Mouse (Mus musculus): ENCODE data around the gene Cacnb4.

Cacnb4 gene

GRCm38 (mm10) chr2:52521012-52521411 is 155.6 kb downstream of the Cacnb4 start:
- in situ Hi-C loops (cut with MboI, MseI), result no loop called here

- in situ Hi-C loops (cut with MboI, MseI), result no loop called here
Measured at GRCm38 (mm10) chr2:52518740-52519139, 157.9 kb downstream of the Cacnb4 start.

- in situ Hi-C loops (cut with MboI, MseI), result no loop called here
Measured at GRCm38 (mm10) chr2:52516534-52516933, 160.1 kb downstream of the Cacnb4 start.

- in situ Hi-C loops (cut with MboI, MseI), result no loop called here
Measured at GRCm38 (mm10) chr2:52512865-52513388, 163.7 kb downstream of the Cacnb4 start.

GRCm38 (mm10) chr2:52512206-52512605 is 164.4 kb downstream of the Cacnb4 start:
- in situ Hi-C loops (cut with MboI, MseI), result no loop called here

GRCm38 (mm10) chr2:52511799-52512198 is 164.8 kb downstream of the Cacnb4 start:
- in situ Hi-C loops (cut with MboI, MseI), result no loop called here

GRCm38 (mm10) chr2:52509779-52510500 is 166.7 kb downstream of the Cacnb4 start:
- in situ Hi-C loops (cut with MboI, MseI), result no loop called here

- in situ Hi-C loops (cut with MboI, MseI), result no loop called here
Measured at GRCm38 (mm10) chr2:52505164-52505563, 171.5 kb downstream of the Cacnb4 start.

- in situ Hi-C loops (cut with MboI, MseI), result no loop called here
Measured at GRCm38 (mm10) chr2:52504762-52505161, 171.9 kb downstream of the Cacnb4 start.

GRCm38 (mm10) chr2:52499849-52500262 is 176.8 kb downstream of the Cacnb4 start:
- in situ Hi-C loops (cut with MboI, MseI), result no loop called here

GRCm38 (mm10) chr2:52499101-52499537 is 177.5 kb downstream of the Cacnb4 start:
- in situ Hi-C loops (cut with MboI, MseI), result no loop called here

GRCm38 (mm10) chr2:52495097-52495694 is 181.4 kb downstream of the Cacnb4 start:
- in situ Hi-C loops (cut with MboI, MseI), result no loop called here

- in situ Hi-C loops (cut with MboI, MseI), result no loop called here
Measured at GRCm38 (mm10) chr2:52494274-52494673, 182.4 kb downstream of the Cacnb4 start.

- in situ Hi-C loops (cut with MboI, MseI), result no loop called here
Measured at GRCm38 (mm10) chr2:52492867-52493266, 183.8 kb downstream of the Cacnb4 start.

- in situ Hi-C loops (cut with MboI, MseI), result no loop called here
Measured at GRCm38 (mm10) chr2:52489840-52490239, 186.8 kb downstream of the Cacnb4 start.

- in situ Hi-C loops (cut with MboI, MseI), result no loop called here
Measured at GRCm38 (mm10) chr2:52483496-52483895, 193.1 kb downstream of the Cacnb4 start.

GRCm38 (mm10) chr2:52480476-52480875 is 196.2 kb downstream of the Cacnb4 start:
- in situ Hi-C loops (cut with MboI, MseI), result no loop called here

- in situ Hi-C loops (cut with MboI, MseI), result loop anchor here (10.0 kb wide), 1 partner anchor 106 kb away; no protein-coding TSS in a partner anchor
Measured at GRCm38 (mm10) chr2:52478501-52478900, 198.1 kb downstream of the Cacnb4 start.

- in situ Hi-C loops (cut with MboI, MseI), result loop anchor here (10.0 kb wide), 1 partner anchor 107 kb away; no protein-coding TSS in a partner anchor
Measured at GRCm38 (mm10) chr2:52477550-52477907, 199.1 kb downstream of the Cacnb4 start.

GRCm38 (mm10) chr2:52476801-52477549 is 199.7 kb downstream of the Cacnb4 start:
- in situ Hi-C loops (cut with MboI, MseI), result loop anchor here (10.0 kb wide), 1 partner anchor 108 kb away; no protein-coding TSS in a partner anchor

GRCm38 (mm10) chr2:52475854-52476253 is 200.8 kb downstream of the Cacnb4 start:
- in situ Hi-C loops (cut with MboI, MseI), result loop anchor here (10.0 kb wide), 1 partner anchor 109 kb away; no protein-coding TSS in a partner anchor

GRCm38 (mm10) chr2:52474570-52474969 is 202.1 kb downstream of the Cacnb4 start:
- in situ Hi-C loops (cut with MboI, MseI), result loop anchor here (10.0 kb wide), 1 partner anchor 110 kb away; no protein-coding TSS in a partner anchor
